Mouse (Mus musculus) heart, adult 8-10 months (tissue): ENCODE results near the gene Tnpo1. TPM values are rescaled to one million over a fixed set of nuclear protein-coding genes. Genes with fewer than 3 reads are reported as not detected.
A peak's percentile ranks its signal among the peaks of the same experiment; 100 is the strongest.

Source experiments
- DNase-seq: peaks from one replicate; pipeline ENCODE4 v3.0.0; 2022; ENCODE audit warnings: low spot score
- total RNA-seq, 4 experiments: library from RNA; stranded (reverse); gene quantifications; 2 replicates each; pipeline ENCODE4 v1.2.4; 2022

Tnpo1 gene
- 10 to 100 TPM; 60.0 to 73.3 (median 64.3) TPM for total RNA-seq

DNA sequence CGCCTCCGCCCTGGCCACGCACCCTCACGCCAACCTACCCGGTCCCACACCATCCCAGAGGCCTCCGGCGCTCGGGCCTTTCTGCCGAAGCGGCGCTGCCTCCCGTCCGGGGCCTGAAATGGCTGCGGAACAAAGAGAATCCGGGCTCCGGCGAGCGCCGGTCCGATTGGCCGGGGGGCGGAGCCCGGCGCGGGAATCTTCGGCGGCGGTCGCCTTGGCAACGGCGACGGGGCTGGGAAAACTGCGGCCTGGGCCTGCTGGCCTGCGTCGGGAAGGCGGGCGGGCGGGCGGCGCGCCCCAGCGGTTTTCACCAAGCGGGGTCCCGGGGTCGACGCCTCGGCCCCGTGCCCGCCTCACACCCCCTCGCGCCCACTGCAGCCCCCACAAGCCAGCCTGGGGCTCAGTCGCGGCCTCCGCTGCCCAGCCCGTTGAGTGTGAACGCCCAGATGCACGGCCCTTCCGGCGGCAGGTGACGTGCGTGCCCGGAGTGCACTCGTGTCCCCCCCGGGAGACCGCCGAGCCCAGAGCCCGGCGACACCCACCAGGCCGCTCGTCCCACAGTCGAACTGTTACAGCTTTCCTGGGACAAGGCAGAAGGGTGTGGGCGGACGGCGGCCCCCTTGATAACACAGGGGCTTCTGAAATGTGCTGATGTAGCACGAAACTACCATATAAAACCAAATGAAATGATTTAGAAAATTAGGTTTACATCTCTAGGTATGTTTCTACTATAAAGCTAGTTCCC lies at the start of gene Tnpo1:
Gene Tnpo1 (minus strand): TSS at position 172 of the 745 bp plus-strand sequence.
- peak; percentile 92 for DNase-seq

DNA sequence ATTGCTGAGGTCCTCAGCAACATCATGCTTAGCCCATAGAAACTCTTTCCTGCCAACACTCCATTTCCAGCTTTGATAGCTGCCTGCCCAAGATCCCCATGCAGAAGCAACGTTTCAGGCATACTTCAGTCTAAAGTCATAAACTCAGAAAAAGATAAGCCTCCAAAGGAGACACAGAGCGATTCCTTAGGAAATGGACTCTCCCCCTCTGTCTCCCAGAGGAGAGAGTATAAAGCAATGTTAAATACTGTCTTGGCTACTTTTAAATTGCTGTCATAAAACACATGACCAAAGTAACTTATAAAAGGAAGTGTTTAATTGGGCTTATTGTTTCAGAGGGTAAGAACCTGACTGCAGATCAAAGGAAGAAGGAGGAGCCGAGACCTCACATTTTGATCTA lies 45.9 kb upstream of the Tnpo1 start:
- no peak for DNase-seq

DNA sequence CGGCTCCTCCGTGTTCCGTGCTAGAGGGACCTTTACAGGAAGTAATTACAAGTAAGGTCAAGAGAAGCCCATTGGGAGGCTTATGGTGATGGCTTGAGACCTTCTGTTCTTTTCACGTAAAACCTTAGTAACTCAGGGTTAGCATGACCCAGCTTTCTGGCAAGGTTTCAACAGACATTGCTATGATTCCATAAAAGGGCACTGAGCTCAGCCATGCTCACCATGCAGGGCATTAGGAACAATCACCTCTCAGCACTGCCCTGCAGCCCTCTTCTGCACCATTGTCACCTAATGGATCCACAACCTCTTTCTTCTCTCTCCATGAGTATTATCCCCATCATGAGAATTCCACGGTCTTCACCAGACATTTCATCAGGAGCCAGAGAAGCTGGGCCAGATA lies 45.5 kb upstream of the Tnpo1 start:
- no peak for DNase-seq

DNA sequence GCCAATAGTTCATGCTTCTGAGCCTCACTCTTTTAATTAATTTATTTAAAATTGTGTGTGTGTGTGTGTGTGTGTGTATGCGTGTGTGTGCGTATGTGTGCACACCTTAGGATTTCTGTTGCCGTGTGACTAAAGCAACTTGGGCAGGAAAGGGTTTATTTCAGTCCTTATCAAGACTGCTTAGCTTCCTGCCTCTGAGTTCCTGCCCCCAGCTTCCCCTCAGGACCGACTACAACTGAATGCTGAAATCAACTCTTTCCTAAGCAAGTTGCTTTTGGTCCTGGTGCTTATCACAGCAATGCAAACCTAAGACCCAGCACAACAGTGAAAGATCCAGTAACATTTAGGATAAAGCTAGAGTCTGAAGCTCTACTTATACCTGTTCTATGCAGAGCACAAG lies 42.3 kb upstream of the Tnpo1 start:
- DNase-seq = no peak

DNA sequence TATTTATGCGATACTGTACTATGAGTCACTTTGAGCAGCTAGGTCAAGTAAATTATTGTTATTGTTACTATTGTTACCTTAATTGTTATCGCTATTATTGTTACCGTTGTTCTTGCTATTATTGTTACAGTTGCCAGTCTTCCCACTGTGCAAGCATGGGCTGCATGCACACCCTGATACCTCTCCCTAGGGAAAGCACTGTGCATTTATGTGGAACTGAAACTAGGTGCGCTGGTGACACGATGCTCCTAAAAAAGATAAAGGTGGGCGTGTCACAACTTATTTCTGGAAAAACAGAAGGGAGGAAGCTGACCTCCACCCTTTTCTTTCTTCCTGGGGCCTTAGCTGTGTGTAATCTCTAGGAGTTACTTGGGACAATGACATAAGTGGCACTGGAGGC lies 41.8 kb upstream of the Tnpo1 start:
- no peak for DNase-seq

DNA sequence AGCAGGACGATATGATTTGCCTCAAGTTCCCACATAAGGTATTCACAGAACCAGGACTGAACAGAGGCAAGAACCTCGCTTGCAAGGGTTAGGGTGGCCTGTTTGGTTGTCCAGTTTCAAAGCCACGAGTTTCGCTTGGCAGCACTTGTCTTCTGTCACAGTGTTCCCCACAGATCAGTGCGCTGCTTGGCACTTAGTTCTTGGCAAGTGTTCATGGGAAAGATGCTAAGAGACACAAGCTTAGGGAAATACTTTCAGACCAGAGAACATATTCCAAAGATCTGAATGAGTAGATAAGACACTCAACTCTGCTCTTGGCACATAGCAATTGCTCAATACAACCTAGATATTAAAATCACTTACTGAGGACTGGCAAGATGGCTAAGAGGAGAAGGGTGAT lies 40.4 kb upstream of the Tnpo1 start:
- DNase-seq = peak; percentile 49

DNA sequence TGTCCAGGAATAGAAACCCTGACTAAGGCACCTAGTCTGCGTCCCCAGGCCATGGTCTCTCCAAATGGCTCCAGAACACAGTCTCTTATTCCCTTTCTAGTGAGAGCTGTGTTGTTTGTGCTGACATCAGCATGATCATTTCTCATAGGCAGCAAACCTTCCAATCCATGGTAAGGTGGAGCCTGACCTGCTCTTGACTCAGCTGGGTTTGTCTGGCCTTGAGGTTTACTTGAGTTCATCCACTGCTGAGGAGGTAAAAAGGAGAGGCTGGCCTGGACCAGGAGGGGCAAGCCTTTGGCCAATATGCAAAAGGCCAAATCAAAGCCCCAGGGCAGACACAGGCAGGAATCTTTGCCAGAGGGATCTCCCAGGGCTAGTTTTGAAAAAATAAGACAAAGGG lies 37.4 kb upstream of the Tnpo1 start:
- DNase-seq = no peak

DNA sequence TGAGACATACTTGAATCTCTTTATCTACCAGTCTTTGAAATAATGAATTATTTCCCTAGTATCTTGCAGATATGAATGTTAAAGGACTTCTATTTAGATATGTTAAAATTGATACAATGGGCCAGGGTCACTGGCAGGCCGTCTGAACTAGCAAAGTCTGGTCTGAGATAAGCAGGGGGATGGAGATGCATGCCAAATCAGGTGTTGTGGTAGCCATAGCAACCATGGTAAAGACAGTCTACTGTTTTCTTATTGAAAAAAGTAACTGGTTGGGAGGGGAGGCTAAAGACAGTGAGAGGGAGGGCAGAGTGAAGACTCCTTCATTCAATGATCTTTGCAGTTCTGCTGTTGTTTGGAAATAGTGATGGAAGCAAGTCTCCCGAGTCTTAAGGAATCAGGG lies 32.0 kb upstream of the Tnpo1 start:
- no peak for DNase-seq

DNA sequence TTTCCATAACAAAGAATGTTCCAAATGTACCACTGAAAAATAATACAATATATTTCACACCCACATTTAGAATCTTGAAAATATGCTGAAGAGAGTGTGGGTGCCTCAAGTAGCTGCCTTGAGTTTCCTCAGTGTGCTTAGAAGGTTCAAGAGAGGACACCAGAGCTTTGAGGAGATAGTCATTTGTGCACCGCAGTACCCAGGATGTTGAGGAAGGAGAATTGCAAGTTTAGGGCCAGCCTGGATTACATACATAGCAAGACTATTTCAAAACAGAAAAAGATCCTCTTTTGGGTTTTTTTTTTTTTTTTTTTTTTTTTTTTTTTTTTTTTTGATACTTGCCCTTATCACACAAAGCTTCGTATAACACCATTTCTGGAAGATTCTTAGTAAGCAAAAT lies 30.0 kb upstream of the Tnpo1 start:
- DNase-seq = no peak

DNA sequence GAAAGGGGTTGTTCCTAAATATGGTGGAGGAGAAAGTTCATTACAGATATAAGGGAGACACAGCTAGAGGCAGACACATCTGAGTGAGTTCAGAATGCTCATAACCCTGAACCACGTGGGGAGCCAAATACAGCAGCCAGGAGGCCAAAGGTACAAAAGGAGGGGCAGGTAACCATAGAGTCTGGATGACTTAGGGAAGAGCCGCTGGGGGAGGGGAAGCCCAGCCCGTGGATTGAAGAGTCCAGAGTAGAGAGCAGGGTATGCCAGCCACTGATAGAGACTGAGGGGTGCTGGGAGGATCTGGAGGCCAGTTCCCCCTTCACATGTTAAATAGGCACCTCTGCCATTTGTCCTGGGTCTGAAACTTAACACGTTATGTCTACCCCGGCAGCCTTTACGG lies 29.5 kb upstream of the Tnpo1 start:
- no peak for DNase-seq

DNA sequence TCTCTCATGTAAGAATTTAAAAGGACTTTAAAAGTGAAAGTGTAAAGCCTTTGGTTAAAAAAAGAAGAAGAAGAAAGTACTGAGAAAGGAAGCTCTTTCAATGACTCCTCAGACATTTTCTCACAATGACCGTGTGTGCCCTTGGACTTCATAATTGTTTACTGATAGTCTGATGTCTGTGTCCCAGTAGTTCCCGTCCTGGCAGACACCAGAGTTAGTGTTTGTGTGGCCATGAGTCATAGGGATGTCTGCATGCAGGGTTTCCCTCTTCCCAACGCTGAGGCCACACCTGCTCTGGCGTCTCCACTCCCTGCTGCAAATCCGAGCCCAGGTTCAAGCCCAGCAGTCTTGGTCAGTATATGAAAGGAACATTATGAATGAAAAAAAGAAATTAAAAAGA lies 29.0 kb upstream of the Tnpo1 start:
- peak; percentile 33 for DNase-seq

DNA sequence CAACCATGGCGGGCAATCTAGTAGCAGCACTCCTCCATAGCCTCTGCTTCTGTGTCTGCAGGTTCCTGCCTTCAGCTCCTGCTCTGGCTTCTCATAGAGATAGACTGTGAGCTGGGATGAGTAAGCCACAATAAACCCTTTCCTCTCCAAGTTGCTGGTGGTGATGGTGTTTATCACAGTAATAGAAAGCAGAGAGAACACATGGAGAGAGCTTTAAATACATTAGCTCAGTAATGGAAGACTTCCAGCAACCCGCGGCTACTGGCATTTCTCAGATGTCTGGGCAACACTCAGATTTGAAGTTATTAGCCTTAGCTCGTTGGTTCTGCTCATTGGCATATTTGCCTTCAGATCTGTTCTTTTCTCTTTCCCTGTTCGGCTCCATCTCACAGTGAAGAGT lies 27.6 kb upstream of the Tnpo1 start:
- no peak for DNase-seq

DNA sequence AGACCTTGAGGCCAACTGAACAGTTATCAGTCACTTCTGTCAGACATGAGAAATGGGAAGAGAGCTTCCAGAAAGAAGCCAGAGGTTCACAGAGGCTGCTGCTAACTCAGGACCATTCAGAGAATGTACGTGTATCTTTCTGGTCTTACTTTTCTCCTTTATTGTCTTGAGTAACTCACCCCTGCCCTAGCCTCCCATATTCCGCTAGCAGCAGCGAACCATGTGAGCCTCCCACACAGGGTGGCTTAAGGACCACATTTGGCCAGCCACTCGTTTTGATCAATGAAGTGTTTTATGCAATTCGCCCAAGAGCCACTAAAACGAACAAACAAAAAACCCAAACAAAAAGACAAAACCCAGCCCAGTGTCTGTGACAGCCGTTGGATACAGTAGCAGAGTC lies 25.8 kb upstream of the Tnpo1 start:
- DNase-seq = no peak

DNA sequence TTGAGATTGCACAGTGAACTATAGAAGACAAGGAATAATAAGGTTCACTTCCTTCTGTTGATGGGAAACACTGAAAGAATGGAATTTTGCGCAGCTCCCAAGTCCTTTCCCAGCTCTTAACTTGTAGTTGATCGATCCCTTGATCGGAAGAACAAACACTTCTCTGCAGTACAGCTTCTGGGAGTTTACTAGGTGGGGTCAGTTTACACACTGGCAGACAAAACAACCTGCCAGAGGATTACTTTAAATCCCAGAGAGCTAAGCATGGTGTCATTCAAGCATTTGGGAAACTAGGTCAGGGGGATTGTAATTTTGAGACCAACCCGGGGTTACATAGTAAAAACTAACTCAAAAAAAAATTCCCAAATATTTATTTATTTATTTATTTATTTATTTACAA lies 22.0 kb upstream of the Tnpo1 start:
- no peak for DNase-seq

DNA sequence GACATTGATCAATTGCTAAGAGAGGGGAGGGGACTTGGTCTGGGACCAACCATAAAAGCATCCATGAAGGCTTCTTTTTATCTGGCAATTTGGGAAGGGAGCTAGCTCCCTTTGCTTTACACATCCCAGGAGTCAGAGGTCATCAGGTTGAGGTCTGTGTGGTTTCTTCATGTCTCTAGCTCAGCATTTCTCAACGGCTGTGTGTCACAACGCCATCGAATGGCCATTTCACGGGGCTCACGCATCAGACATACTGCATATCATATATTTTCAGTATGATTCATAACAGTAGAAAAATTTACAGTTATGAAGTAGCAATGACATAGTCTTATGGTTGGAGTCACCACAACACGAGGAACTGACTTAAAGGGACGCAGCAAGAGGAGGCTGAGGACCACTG lies 20.2 kb upstream of the Tnpo1 start:
- DNase-seq = no peak

DNA sequence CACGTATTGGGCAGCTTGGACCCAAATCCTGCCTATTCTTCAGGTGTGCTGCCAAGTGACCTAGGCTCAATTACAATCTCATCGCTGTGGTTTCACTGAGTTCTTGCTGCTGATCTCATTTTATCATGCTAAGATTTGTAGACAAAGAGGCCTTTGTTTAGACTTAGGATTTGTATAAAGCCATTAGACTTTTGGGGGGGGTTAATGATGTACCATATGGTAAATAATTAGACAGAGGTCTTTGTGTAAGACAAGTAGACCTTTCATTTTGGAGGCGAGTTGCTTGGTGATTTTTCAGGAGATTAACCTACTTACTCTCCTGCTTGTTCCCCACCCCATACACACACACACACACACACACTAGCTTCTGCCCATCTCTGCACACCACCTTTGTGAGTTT lies 19.7 kb upstream of the Tnpo1 start:
- no peak for DNase-seq

DNA sequence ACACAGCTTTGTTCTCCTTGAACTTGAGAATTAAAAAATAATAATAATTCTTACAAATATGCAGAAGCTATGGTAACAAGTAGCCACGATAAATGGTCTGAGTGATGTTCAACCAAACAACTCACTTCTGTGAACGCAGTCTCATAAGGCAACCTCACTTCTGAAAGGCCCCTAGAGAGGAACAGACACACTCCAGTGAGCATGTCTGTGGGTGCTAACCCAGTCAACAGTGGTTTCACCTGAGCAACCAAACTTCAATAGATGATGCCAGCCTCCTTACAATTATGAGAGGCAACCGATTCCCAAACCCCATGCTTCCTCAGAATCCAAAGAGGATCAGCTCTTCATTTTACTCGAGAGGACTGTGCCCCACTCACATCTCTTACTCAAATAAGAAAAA lies 19.2 kb upstream of the Tnpo1 start:
- DNase-seq = no peak

DNA sequence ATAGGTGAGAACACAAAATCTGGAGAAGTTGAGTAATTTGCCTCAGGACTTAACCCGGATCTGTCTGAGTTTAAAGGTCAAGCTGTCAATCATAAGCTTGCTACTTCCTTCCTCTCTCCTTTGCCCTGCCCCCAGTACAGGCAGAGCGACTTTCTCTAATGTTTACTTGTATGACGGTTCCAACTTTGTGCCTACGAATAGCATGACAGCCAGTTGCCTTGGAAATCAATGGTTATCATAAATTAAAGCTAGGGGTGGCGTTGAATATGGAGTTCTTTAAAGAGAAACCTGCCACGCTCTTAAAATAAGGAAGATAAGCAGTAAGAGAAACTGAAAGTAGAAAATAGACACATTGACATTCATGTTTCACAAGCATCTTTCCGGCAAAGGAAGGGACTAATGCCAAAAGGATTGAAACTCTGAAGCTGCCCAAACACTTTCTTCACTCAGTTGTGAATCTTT lies 18.5 kb upstream of the Tnpo1 start:
- peak; percentile 44 for DNase-seq

DNA sequence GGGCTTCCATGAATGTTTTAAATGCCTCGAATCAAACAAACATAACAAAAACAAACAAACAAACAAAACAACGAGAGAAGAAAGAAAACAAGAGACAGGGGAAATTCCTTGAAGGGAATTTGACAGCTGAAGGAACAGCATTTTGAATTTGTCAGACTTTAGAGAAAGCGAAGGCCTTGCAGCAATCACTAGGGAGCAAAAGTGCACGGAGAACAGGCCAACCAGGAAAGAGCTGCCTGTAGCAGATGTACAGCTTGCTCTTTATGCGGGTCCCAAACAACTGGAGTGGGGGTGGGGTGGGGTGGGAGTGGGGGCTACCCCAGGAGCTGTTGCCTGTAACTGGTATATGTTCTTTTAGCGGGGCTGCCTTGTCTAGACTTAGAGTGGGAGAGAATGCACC lies 16.2 kb upstream of the Tnpo1 start:
- DNase-seq = no peak

DNA sequence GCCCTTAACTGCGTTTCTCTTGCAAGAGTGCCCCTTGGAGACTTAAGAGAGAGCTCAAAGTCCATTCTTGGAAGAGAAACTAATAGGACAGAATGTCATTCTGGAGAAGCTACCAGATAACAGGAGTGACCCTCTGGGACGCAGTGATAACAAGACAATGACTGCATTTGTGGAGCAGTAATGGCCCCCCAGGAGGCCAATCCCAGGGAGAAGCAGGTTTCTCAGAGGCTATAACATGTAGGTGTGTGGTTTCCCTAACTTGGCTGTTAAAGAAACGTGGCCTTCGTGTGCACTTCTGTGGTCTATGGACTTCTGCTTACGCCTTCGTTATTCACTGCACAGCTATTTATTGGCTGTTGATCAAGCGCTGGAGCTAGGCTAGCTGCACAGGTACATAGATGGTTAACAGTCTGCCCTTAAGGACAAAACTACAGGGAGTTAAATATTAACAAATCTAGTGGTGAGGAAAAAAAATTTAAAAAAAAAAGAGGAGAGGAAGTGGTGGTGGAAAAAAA lies 15.7 kb upstream of the Tnpo1 start:
- no peak for DNase-seq

DNA sequence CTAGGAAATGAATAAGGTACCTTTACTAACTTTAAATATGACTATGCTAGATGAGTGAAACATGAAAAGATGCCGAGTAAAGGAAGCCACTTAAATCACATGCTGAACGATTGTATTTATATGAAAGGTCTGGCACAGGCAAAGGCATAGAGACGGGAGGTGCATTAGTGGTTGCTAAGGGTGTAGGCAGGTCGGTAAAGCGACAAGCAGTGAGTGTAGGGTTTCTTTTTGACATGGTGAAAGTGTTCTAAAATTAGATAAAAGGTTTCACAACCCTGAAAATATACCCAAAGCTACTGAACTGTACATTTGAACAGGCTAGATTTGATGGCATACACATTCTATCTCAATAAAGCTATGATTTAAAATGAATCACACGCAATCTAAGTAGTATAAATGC lies 10.9 kb upstream of the Tnpo1 start:
- DNase-seq = no peak

DNA sequence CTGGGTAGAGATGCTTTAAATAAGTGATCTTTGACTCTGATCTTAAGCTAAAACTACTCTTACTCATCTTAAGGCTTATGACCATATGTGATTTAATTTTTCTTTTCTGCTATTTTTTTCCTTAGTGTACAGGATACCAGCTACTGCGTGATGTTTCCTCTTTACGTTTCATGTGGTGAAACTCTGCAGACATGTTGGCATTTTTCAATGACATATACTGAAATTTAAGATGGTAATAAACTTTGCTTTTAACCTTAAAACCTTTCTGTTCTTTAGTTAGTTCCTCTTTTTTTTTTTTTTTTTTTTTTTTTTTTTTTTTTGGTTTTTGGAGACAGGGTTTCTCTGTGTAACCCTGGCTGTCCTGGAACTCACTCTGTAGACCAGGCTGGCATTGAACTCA lies 2.7 kb upstream of the Tnpo1 start:
- no peak for DNase-seq

DNA sequence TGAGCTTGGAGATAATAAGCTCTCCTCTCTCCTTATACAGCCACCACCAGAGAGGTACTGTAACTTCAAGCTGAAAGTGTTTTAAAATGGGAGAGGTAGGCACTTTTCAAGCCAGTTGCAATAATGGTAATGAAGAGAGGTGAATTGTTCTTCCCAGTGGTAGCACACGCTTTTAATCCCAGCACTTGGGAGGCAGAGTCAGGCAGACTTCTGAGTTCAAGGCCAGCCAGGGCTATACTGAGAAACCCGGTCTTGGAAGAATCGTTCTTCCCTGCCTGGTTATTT lies 716 bp upstream of the Tnpo1 start:
- DNase-seq = no peak
